Mouse (Mus musculus) liver, embryonic 15.5 days (tissue): Measurements from ENCODE around the gene Rftn2. TPM values are rescaled to one million over a fixed set of nuclear protein-coding genes. Genes with fewer than 3 reads are reported as not detected.

Source experiments
- ATAC-seq: fragments of 200-750 bp; cut with Nextera tagmentation; 2 replicates; pipeline ENCODE4 v1.8.0; 2017; ENCODE audit warnings: moderate number of reproducible peaks, mild to moderate bottlenecking, moderate library complexity; ENCODE audit not compliant: insufficient read depth
- H3K27ac ChIP-seq: fragments of 300-500 bp; sonication (generic); replicated peaks from 2 replicates; pipeline ENCODE4 v1.5.1; 2015; ENCODE audit warnings: mild to moderate bottlenecking, inconsistent platforms
- H3K27me3 ChIP-seq: fragments of 300-500 bp; sonication (generic); 2 replicates; pipeline ENCODE4 v1.6.1; 2015; ENCODE audit warnings: mild to moderate bottlenecking, inconsistent platforms
- H3K36me3 ChIP-seq: fragments of 300-500 bp; sonication (generic); replicated peaks from 2 replicates; pipeline ENCODE4 v1.6.1; 2015; ENCODE audit warnings: moderate library complexity, mild to moderate bottlenecking, inconsistent platforms
- H3K4me1 ChIP-seq: fragments of 300-500 bp; sonication (generic); replicated peaks from 2 replicates; pipeline ENCODE4 v1.6.1; 2015; ENCODE audit warnings: inconsistent platforms
- H3K4me2 ChIP-seq: fragments of 300-500 bp; sonication (generic); 2 replicates; pipeline ENCODE4 v1.6.1; 2015; ENCODE audit warnings: moderate library complexity, mild to moderate bottlenecking, inconsistent platforms
- H3K4me3 ChIP-seq: fragments of 300-500 bp; sonication (generic); replicated peaks from 2 replicates; pipeline ENCODE4 v1.5.1; 2015; ENCODE audit warnings: mild to moderate bottlenecking, inconsistent platforms
- H3K9ac ChIP-seq: fragments of 300-500 bp; sonication (generic); 2 replicates; pipeline ENCODE4 v1.6.1; 2015; ENCODE audit warnings: moderate library complexity, mild to moderate bottlenecking, inconsistent platforms
- H3K9me3 ChIP-seq: fragments of 300-500 bp; sonication (generic); replicated peaks from 2 replicates; pipeline ENCODE4 v1.6.1; 2016; ENCODE audit warnings: inconsistent platforms
- WGBS: fragments of 180-500 bp; shearing (Covaris S2); methylation state at CpG from one replicate; pipeline ENCODE4 v1.1.7; 2015; ENCODE audit warnings: mixed read lengths; ENCODE audit not compliant: insufficient replicate concordance; 5-methylcytosine and 5-hydroxymethylcytosine counted together
- polyA plus RNA-seq: library from polyadenylated mRNA; unstranded; fragments of >200 nt; fragmentation: Nextera tagmentation; extraction: Ambion mirVana; gene quantifications from 2 replicates; pipeline ENCODE4 v1.2.1, GENCODE M21; 2015

Rftn2 gene
- polyA plus RNA-seq, 1 experiment from 2014 or later, result 0.58 TPM

DNA sequence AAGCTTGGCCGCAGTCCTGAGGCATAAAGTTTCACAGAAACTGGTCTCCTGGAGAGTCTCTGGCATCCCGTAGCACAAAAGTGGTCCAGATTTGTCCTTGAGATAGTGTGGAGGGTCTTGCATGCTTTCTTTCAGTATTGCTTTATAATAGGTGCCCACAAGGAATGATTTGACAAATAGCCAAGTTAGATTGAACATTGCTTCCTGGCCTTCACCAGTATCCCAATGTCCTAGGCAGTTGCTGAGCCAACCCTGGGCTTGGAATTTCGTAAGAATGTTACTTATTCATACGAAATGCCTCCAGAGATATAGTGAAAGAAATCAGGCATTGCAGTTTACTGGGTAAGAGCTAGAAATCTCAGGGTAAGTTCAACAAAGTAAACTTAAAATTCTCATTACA is 58.0 kb downstream of the Rftn2 start:
- ATAC-seq, result no peak
- Histone ChIP-seq H3K9me3 (0 out of 2 replicates have a peak, but pooled peaks cover 4% of the 10 kb centered on the region), H3K4me3 (no peak overlapping the region), H3K4me1 (peaks cover 7% of the 10 kb centered on the region; the same call in 1 of the 2 replicates), H3K27ac (no peak overlapping the region), H3K9ac (no peak overlapping the region), H3K36me3 (no peaks in the 10 kb centered on the region), H3K4me2 (no peak overlapping the region), H3K27me3 (no peaks in the 10 kb centered on the region)
- 75% methylated on average over 4 of the region's 4 CpGs for WGBS

- Histone ChIP-seq H3K9me3 (0 out of 2 replicates have a peak, but pooled peaks cover 4% of the 10 kb centered on the region), H3K36me3 (no peaks in the 10 kb centered on the region), H3K9ac (no peak overlapping the region), H3K27me3 (no peaks in the 10 kb centered on the region), H3K27ac (no peak overlapping the region), H3K4me3 (no peak overlapping the region), H3K4me2 (no peak overlapping the region), H3K4me1 (peaks cover 7% of the 10 kb centered on the region; the same call in 1 of the 2 replicates)
- ATAC-seq, result no peak
- 31% methylated on average over 4 of the region's 4 CpGs for WGBS
Observed at GRCm38 (mm10) chr1:55167560-55167959, 59.0 kb downstream of the Rftn2 start.

DNA sequence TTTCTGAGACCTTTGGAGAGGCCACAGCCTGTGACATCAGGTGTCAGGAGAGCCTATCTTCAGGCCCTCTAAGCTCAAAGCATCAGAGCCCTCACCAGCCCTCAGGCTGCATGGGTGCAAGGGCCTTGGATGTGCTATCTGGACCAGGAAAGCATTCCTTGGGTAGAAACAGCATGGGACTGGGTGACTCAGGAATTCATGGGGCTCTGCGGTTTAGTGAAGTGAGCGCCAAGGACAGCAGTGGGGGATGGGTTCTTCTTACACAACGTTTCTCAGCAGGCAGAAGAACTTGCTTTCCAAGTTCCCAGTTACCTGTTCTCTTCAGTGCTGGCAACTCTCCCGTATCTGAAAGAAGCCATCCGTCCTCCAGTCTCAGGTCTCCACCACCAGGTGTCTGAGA is 62.6 kb downstream of the Rftn2 start:
- ATAC-seq, result no peak
- no peaks in the 10 kb centered on the region for H3K27me3 ChIP-seq
- WGBS, result 44% methylated on average over 5 of the region's 5 CpGs

GRCm38 (mm10) chr1:55162781-55163180 is 63.8 kb downstream of the Rftn2 start:
- Histone ChIP-seq H3K9ac (no peak overlapping the region), H3K4me1 (peaks cover 7% of the 10 kb centered on the region; the same call in 1 of the 2 replicates), H3K4me2 (no peak overlapping the region), H3K9me3 (no peaks in the 10 kb centered on the region), H3K36me3 (0 out of 2 replicates have a peak, but pooled peaks cover 3% of the 10 kb centered on the region), H3K4me3 (no peak overlapping the region), H3K27ac (no peak overlapping the region), H3K27me3 (no peaks in the 10 kb centered on the region)
- ATAC-seq, result no peak
- WGBS, result 60% methylated on average over 5 of the region's 5 CpGs

More for the DNA sequence above, 62.6 kb downstream of the Rftn2 start:
- Histone ChIP-seq H3K27ac (no peak overlapping the region), H3K4me2 (no peak overlapping the region), H3K9ac (no peak overlapping the region), H3K36me3 (0 out of 2 replicates have a peak, but pooled peaks cover under 1% of the 10 kb centered on the region), H3K9me3 (0 out of 2 replicates have a peak, but pooled peaks cover under 1% of the 10 kb centered on the region), H3K4me1 (peaks cover 7% of the 10 kb centered on the region; the same call in 1 of the 2 replicates), H3K4me3 (no peak overlapping the region)

DNA sequence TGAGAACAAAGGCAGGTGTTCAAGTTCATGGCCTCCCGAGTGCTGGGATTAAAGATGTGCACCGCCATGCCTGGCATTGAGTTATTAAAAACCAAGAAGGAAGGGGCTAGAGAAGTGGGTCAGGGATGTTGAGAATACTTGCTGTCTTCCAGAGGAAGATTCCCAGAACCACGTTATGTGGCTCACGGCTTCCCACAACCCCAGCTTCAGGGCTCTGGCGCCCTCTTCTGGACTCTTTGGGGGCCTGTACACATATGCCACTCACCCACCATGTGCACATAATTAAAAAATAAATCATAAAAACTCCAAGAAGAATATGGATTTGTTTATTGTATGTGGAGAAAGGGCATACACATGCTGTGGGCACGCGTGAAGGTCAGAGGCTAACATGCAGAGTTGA is 64.7 kb downstream of the Rftn2 start:
- H3K27me3 ChIP-seq, result no peaks in the 10 kb centered on the region
- no peaks in the 10 kb centered on the region for H3K9me3 ChIP-seq
- H3K36me3 ChIP-seq, result peaks cover 12% of the 10 kb centered on the region
- H3K4me3 ChIP-seq, result no peak overlapping the region
- WGBS, result 63% methylated on average over 7 of the region's 7 CpGs
- H3K9ac ChIP-seq, result no peak overlapping the region
- no peak overlapping the region for H3K4me2 ChIP-seq
- H3K27ac ChIP-seq, result no peak overlapping the region
- ATAC-seq, result no peak
- no peaks in the 10 kb centered on the region for H3K4me1 ChIP-seq

GRCm38 (mm10) chr1:55160831-55161638 is 65.5 kb downstream of the Rftn2 start:
- Histone ChIP-seq H3K9ac (no peak overlapping the region), H3K4me1 (no peaks in the 10 kb centered on the region), H3K4me2 (no peak overlapping the region), H3K4me3 (no peak overlapping the region), H3K27me3 (no peaks in the 10 kb centered on the region), H3K36me3 (peaks cover 20% of the 10 kb centered on the region), H3K9me3 (no peaks in the 10 kb centered on the region), H3K27ac (no peak overlapping the region)
- 81% methylated on average over 17 of the region's 17 CpGs for WGBS
- ATAC-seq, result no peak

- Histone ChIP-seq H3K36me3 (peaks cover 29% of the 10 kb centered on the region), H3K4me1 (no peaks in the 10 kb centered on the region), H3K4me3 (no peak overlapping the region), H3K9ac (no peak overlapping the region), H3K27me3 (no peaks in the 10 kb centered on the region), H3K4me2 (no peak overlapping the region), H3K9me3 (no peaks in the 10 kb centered on the region), H3K27ac (no peak overlapping the region)
- 87% methylated on average over 3 of the region's 3 CpGs for WGBS
- no peak for ATAC-seq
Observed at GRCm38 (mm10) chr1:55160218-55160617, 66.4 kb downstream of the Rftn2 start.

- peaks cover 34% of the 10 kb centered on the region for H3K36me3 ChIP-seq
- H3K4me3 ChIP-seq, result no peak overlapping the region
- WGBS, result 79% methylated on average over 8 of the region's 8 CpGs
- H3K27me3 ChIP-seq, result no peaks in the 10 kb centered on the region
- no peak for ATAC-seq
- no peaks in the 10 kb centered on the region for H3K9me3 ChIP-seq
- no peaks in the 10 kb centered on the region for H3K4me1 ChIP-seq
- H3K9ac ChIP-seq, result no peak overlapping the region
- no peak overlapping the region for H3K4me2 ChIP-seq
- no peak overlapping the region for H3K27ac ChIP-seq
Observed at GRCm38 (mm10) chr1:55158821-55159220, 67.8 kb downstream of the Rftn2 start.

DNA sequence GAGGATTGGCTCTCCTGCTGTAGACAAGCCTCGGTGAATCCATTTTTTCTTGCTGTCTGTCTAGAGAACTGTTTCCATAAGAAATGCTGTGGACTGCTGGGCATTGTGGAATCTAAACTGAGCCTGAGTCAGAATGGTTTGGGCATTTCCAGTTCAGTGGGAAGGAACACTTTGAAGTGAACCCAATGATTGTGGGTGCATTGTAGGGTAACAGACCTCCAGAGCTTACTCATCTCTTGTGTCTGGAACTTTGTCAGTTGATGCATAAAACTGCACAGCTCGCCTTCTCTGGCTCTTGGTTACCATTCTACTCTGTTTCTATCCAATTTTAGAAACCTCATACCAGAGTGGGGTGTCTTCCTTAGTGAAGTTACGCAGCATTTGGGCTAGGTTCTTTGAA is 68.4 kb downstream of the Rftn2 start:
- no peaks in the 10 kb centered on the region for H3K27me3 ChIP-seq
- H3K36me3 ChIP-seq, result peaks cover 36% of the 10 kb centered on the region
- H3K9me3 ChIP-seq, result no peaks in the 10 kb centered on the region
- H3K4me2 ChIP-seq, result no peak overlapping the region
- no peaks in the 10 kb centered on the region for H3K4me1 ChIP-seq
- H3K4me3 ChIP-seq, result no peak overlapping the region
- WGBS, result 73% methylated on average over 3 of the region's 3 CpGs
- no peak overlapping the region for H3K9ac ChIP-seq
- no peak for ATAC-seq
- no peak overlapping the region for H3K27ac ChIP-seq

GRCm38 (mm10) chr1:55157329-55157728 is 69.3 kb downstream of the Rftn2 start:
- no peak overlapping the region for H3K4me3 ChIP-seq
- no peak for ATAC-seq

DNA sequence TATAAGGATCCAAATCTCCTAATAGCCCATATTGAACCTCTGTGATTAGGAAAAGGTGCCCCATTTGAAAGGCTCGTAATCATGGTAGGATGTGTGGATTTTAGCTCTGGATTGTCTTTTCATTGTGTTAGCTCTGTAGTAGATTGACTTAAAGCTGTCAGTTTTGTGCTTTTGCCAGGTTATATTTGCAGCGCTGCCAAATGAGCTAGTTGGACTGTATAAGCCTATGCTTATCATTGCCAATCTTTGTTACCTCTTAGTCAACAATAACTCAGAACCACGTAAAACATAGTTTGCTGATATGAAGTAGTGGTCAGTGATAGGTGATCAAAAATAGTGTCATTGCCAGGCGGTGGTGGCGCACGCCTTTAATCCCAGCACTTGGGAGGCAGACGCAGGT is 81.0 kb downstream of the Rftn2 start:
- no peak overlapping the region for H3K4me2 ChIP-seq
- no peaks in the 10 kb centered on the region for H3K27me3 ChIP-seq
- no peaks in the 10 kb centered on the region for H3K9me3 ChIP-seq
- H3K9ac ChIP-seq, result no peak overlapping the region
- no peak for ATAC-seq
- H3K36me3 ChIP-seq, result peaks cover 55% of the 10 kb centered on the region
- no peaks in the 10 kb centered on the region for H3K4me1 ChIP-seq
- H3K27ac ChIP-seq, result no peak overlapping the region
- H3K4me3 ChIP-seq, result no peak overlapping the region
- 87% methylated on average over 7 of the region's 7 CpGs for WGBS

More at GRCm38 (mm10) chr1:55157329-55157728, 69.3 kb downstream of the Rftn2 start:
- Histone ChIP-seq H3K9me3 (no peaks in the 10 kb centered on the region), H3K4me1 (no peaks in the 10 kb centered on the region), H3K9ac (no peak overlapping the region), H3K4me2 (no peak overlapping the region), H3K36me3 (peaks cover 37% of the 10 kb centered on the region), H3K27ac (no peak overlapping the region), H3K27me3 (no peaks in the 10 kb centered on the region)
- 87% methylated on average over 4 of the region's 4 CpGs for WGBS
